Mouse (Mus musculus) thymus, adult 2 months (tissue): Measurements from ENCODE around the gene Dnah5.

Experiments
- CTCF ChIP-seq: fragments of 200-500 bp; IDR thresholded peaks from 2 replicates; pipeline ENCODE4 v1.5.1; 2012; ENCODE audit warnings: mild to moderate bottlenecking, control low read depth, low read length, moderate library complexity, borderline replicate concordance; ENCODE audit not compliant: control insufficient read depth, poor library complexity, insufficient read depth; ENCODE audit errors: extremely low read depth
- POLR2A ChIP-seq: fragments of 200-500 bp; IDR thresholded peaks from 2 replicates; pipeline ENCODE4 v1.6.1; 2012; ENCODE audit warnings: mild to moderate bottlenecking, low read length, control low read depth, moderate library complexity; ENCODE audit not compliant: control insufficient read depth, poor library complexity, insufficient read depth; ENCODE audit errors: extremely low read depth

DNA sequence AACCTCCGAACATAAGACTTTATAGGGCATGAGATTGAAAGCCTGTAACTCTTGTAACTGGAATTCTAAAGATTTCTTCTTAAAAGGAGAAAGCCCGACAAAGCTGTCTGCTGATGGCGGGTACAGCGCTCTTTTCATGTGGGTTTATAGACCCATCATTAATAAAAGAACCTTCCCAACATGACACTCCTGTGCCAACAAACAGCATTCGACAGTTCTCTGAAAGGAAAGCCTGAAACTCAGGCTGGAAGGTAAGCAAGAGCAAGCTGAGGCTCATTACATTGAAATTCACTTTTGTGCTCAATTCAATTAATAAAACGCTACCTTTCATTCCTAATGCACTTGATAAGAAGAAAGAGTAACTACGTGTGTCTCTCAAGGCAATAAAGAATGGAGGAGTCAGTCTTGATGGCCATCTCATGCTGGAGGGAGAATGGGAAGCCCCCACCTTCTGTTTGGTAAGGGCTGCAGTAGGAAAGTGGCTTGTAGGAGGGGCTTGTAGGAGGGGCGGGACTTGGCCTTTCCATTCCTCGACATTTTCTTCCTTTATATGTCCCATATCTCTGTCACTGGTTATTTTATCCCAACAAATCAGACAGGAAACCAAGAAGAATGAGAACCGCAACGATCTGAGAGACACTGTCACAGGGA is 15.1 kb upstream of the Dnah5 start:
- TF ChIP-seq CTCF (no peak), POLR2A (no peak)
